Mouse (Mus musculus) cerebellum, postnatal 25 days (tissue): ENCODE measurements around the gene Trnau1ap.

Experiments used
- DNase-seq, 2 experiments: peaks; one replicate each; pipeline ENCODE4 v3.0.0; 2021; ENCODE audit warnings: mixed read lengths in 2 of 2

Gene Trnau1ap

DNA sequence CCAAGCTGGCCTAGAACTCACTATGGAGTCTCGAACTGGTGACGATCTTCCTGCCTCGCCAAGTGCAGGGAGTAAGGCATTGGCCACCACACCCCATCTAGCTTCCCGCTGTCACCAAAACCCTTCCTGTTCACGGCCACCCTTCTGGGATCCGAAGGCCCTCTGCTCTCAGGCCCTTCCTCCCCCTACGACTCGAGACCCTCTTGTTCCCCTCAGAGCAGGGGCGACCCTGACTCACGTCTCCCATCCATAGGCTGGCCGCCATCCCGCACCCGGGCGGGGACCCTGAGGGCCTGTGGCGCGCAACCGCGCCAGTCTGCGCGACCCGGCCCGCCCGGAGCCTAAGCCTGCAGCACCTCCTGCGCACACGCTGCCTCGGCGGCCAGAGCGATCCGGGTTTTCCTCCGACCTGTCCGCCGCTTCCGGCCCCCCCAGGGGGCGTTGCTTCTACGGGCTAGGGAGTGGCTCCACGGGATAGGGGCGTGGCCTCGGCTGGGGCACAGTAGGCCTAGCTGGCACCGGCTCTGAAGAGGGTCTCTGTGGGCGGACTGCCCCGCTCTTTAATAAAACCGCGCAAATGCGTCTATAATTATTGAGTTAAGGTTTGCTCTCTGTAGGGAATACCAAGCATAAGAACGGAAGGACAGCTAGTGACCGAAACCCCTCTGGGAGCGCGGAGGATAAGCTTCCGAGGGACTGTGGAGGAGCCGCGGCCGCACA, at the start of gene Trnau1ap:
Gene Trnau1ap, minus strand, starts transcription at position 424 of the 720 bp plus-strand sequence.
- DNase-seq = peak; percentile 88 to 95

DNA sequence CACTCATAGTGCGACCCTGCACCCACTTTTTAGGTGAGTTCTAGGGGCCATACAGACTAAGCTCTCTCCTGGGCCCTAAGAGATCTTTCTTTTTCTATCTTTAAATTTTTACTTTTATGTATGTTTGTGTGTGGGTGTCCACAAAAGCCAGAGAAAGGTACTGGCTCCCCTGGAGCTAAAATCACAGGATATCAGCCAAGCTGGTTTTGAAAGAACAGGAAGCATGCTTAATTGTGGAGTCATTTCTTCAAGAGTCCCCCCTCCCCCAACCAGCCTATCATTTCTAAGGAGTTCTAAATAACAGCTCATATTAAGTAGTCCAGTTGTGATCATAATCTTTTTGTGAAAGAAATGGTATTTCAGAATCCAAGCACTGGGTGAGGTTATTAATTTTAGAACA, 44.5 kb upstream of the Trnau1ap start:
- DNase-seq = no peak

- no peak for DNase-seq
Observed at GRCm38 (mm10) chr4:132369953-132370750, 40.8 kb upstream of the Trnau1ap start.

DNA sequence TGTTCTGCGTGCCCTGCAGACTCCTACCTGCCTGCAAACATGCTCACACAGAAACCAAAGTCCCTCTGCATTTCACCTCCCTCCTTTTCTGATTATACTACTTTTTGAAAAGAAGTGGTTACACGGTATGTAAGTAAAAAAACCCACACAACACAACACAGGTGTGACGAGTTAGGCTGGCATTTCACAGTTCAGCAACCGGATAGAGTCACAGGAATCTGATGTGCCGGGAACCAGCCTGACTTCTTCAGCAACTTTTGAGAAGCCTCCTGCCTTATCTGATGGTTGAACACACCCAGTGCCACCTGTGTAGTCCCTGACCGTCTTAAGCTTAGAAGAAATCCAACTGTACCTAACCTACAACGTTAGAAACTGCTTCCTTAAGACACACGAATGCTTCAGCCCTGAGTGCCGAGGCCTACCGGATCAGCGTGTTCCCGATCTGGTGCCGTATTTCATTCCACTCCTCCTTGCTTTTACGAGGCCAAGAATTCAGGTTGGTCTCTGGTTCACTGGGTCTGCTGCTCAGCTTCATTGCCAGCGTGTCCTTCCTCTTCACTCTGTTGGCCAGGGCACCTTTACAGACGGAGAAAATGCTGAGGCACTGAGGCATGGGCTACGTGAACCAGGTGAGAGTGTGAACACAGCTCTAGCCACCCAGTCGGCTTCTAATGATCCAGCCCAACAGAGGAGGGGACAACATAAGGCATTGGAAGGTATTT, 38.3 kb upstream of the Trnau1ap start:
- DNase-seq = no peak

- DNase-seq = no peak
Observed at GRCm38 (mm10) chr4:132365450-132366060, 36.2 kb upstream of the Trnau1ap start.

- no peak for DNase-seq
Observed at GRCm38 (mm10) chr4:132363487-132363886, 34.1 kb upstream of the Trnau1ap start.

DNA sequence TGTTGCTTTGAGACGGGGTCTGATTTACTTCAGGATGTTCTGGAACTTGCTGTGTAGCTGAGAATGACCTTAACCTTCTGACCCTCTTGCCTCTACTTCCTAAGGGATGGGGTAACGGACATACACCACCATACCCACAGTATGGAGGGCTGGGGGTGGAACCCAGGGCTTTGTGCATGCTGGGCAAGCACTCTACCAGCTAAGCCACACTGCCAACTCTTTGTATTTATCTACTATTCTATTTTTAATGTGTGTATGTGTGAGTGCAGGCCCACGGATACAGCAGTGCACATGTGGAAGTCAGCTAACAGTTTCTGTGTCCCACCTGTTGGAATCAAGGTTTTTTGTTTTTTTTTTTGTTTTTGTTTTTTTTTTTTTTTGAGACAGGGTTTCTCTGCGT, 30.2 kb upstream of the Trnau1ap start:
- no peak for DNase-seq

GRCm38 (mm10) chr4:132356170-132356569, 26.8 kb upstream of the Trnau1ap start:
- peak; percentile 49 to 65 for DNase-seq

GRCm38 (mm10) chr4:132355403-132355802, 26.1 kb upstream of the Trnau1ap start:
- no peak for DNase-seq

GRCm38 (mm10) chr4:132354571-132354970, 25.2 kb upstream of the Trnau1ap start:
- peak; percentile 21 to 59 for DNase-seq

- peak; percentile 89 to 90 for DNase-seq
Observed at GRCm38 (mm10) chr4:132353481-132353885, 24.1 kb upstream of the Trnau1ap start, which contains the start of gene Rcc1. Gene Rcc1 (minus strand): TSS chr4:132353605.

DNA sequence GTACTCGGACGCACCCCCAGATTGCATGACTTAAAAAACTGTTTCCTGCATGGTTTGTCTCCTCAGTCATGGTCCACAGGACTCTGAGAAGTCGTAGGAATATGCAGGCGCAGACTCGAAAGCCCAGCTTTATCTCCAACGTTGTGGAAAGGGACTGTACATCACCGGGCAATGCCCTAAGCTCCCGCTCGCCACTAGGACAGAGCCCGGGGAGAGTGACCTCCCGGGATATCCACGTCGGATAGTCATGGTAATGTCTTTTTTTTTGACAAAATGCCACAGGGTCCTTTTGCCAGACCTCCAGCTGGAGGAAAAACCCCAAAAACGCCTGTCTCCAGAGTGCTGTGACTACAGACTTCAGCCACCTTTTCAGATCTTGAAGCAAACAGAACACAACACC, 23.4 kb upstream of the Trnau1ap start:
- DNase-seq = peak; percentile 24 to 34

DNA sequence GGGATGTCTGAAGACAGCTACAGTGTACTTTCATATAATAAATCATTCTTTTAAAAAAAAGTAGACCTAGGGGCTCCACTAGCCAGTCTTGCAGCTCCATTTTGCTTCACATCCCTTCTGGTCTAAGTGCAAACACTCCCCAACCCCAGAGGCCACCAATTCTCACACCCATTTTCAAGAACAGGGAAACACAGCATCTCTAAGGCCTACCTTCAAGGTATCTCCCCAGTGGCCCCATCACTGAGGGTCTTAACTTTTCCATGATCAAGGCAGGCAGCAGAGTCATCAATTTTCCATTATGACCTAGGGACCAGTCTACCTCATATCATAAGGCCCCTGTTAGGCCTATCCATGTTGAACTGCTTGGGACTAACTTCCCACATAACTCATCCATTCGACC, 22.1 kb upstream of the Trnau1ap start:
- DNase-seq = no peak

DNA sequence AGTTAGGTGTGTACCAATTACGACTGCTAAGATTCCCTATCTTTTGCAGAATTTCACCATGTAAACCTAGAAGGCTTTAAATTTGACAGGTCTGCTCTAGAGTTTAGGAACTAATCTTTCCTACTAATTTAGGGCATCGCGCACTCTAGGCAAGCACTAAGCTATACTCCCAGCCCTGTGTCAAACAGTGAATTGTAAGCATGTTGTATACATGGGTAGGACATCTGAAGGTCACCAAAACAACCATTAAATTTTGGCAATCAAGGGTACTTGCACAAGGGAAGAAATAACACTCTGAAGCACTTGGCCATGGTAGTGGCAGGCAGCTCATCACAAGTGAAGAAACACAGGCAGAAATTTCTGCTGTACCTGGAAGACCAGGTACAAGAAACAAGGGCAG, 21.5 kb upstream of the Trnau1ap start:
- DNase-seq = no peak

GRCm38 (mm10) chr4:132350123-132350740, 20.9 kb upstream of the Trnau1ap start:
- DNase-seq = no peak

GRCm38 (mm10) chr4:132349495-132350122, 20.3 kb upstream of the Trnau1ap start:
- DNase-seq = no peak

GRCm38 (mm10) chr4:132346661-132347060, 17.3 kb upstream of the Trnau1ap start:
- no peak for DNase-seq

GRCm38 (mm10) chr4:132346261-132346660, 16.9 kb upstream of the Trnau1ap start:
- no peak for DNase-seq

- DNase-seq = no peak
Observed at GRCm38 (mm10) chr4:132345843-132346212, 16.5 kb upstream of the Trnau1ap start.

DNA sequence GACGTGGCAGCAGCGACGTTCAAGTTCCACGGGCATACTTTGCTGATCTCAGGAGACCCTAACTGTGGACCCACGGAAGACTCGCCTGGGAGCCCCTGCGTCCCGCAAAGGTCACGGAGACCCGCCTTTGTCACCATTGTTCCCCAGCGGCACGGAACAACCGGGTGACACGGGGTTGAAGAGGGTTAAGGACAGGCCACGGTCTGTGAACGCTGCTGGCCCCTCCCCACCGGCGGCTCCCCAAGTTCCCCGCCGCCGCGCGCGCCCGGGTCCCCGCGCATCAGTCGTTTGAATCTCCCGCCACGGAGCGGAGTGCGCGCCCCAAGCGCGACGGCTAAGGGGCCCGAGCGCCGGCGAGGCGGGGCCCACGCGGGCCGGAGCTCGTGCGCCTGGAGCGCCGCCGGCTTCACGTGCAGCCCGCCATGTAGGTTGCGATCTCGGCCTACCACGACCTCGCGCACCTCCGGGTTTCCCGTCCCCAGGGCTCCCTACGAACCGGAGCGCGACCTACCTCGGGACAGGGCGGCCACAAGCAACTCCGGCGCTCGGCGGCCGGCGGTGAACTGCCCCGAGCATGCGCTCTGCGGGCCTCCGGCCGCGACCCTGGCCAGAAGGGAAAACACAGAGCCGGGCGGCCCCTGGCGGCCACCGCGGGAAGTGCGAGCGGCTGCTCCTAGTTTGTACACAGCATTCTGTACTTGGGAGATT, 16.0 kb upstream of the Trnau1ap start:
- DNase-seq = peak; percentile 99

DNA sequence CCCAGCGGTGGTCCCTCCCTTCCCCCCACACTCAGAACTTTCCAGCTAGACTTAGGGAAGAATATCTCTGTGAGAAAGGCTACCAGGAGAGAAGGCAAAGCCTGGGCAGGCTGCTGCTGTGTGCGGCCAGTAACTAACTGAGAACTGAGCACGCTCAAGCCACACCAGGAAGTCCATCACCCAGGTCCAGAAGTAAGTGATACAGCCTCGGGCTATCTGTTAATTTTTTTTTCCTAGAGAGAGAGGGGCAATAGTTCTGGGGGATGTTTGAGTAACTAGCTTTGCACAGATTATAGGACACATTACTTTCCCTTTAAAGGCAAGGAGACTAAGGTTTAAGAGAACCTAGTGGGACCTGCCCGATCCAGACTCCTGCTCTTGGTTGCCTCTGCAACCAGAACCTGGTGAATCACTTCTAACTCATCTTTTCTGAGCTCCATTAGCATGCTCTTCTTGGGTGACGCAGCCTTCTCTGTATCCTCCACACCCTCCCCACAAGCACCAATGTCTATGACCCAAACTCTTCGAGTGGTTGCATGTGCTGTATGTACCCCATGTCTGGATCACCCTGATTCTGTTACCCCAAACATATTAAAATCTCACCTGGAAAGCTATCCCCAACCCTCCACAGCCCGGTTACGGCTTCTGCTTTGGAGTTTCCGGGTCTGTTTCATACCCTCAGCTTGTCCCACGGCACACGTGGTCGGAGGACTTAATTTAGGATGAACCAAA, 15.2 kb upstream of the Trnau1ap start:
- no peak for DNase-seq
